Mouse (Mus musculus): Measurements from ENCODE around the gene Sema4b. TPM values are rescaled to one million over a fixed set of nuclear protein-coding genes. Genes with fewer than 3 reads are reported as not detected.

Gene Sema4b
- polyA plus RNA-seq, 1 experiment from 2014 or later = 11.9 TPM

GRCm38 (mm10) chr7:80183466-80183865, 3.2 kb upstream of the Sema4b start:
- Histone ChIP-seq H3K4me2 (no peak overlapping the region), H3K9me3 (ENCODE audit: low read depth, low read length) (no peaks in the 10 kb centered on the region), H3K27me3 (ENCODE audit: insufficient read depth, low read length) (no peaks in the 10 kb centered on the region), H3K4me1 (ENCODE audit: insufficient read depth) (peaks cover 9% of the 10 kb centered on the region; the same call in 1 of the 2 replicates), H3K4me3 (ENCODE audit: low read depth, low read length) (no peak overlapping the region), H3K9ac (no peak overlapping the region), H3K27ac (ENCODE audit: low read depth) (no peak overlapping the region), H3K36me3 (ENCODE audit: insufficient read depth) (no peaks in the 10 kb centered on the region)
- TF ChIP-seq CTCF (IDR thresholded peaks at IDR 0.05; ENCODE audit: low read depth) = no peak
- DNase-seq (no peak), ATAC-seq (ENCODE audit: insufficient read depth) (no peak)
- 88% methylated on average over 1 of the region's 1 CpGs for WGBS

- Histone ChIP-seq H3K4me2 (no peak overlapping the region), H3K27me3 (ENCODE audit: insufficient read depth, low read length) (no peaks in the 10 kb centered on the region), H3K9ac (no peak overlapping the region), H3K36me3 (ENCODE audit: insufficient read depth) (no peaks in the 10 kb centered on the region), H3K4me1 (ENCODE audit: insufficient read depth) (peaks cover 9% of the 10 kb centered on the region; the same call in 1 of the 2 replicates), H3K27ac (ENCODE audit: low read depth) (no peak overlapping the region), H3K9me3 (ENCODE audit: low read depth, low read length) (no peaks in the 10 kb centered on the region), H3K4me3 (ENCODE audit: low read depth, low read length) (no peak overlapping the region)
- ATAC-seq (ENCODE audit: insufficient read depth) (no peak), DNase-seq (no peak)
- 65% methylated on average over 5 of the region's 5 CpGs for WGBS
- no peak for TF ChIP-seq CTCF (IDR thresholded peaks at IDR 0.05; ENCODE audit: low read depth)
Observed at GRCm38 (mm10) chr7:80183969-80184368, 2.7 kb upstream of the Sema4b start.

GRCm38 (mm10) chr7:80184551-80184950, 2.1 kb upstream of the Sema4b start:
- 21% methylated on average over 4 of the region's 4 CpGs for WGBS
- Histone ChIP-seq H3K4me1 (ENCODE audit: insufficient read depth) (peaks cover 9% of the 10 kb centered on the region; the same call in 1 of the 2 replicates), H3K9ac (no peak overlapping the region), H3K27me3 (ENCODE audit: insufficient read depth, low read length) (no peaks in the 10 kb centered on the region), H3K27ac (ENCODE audit: low read depth) (no peak overlapping the region), H3K4me2 (no peak overlapping the region), H3K9me3 (ENCODE audit: low read depth, low read length) (no peaks in the 10 kb centered on the region), H3K36me3 (ENCODE audit: insufficient read depth) (no peaks in the 10 kb centered on the region), H3K4me3 (ENCODE audit: low read depth, low read length) (no peak overlapping the region)
- DNase-seq = no peak
- TF ChIP-seq CTCF (IDR thresholded peaks at IDR 0.05; ENCODE audit: low read depth) = no peak
- ATAC-seq (ENCODE audit: insufficient read depth) = no peak

GRCm38 (mm10) chr7:80184968-80185367, 1.7 kb upstream of the Sema4b start:
- peaks cover 9% of the 10 kb centered on the region; the same call in 1 of the 2 replicates for H3K4me1 ChIP-seq (ENCODE audit: insufficient read depth)
- no peak for TF ChIP-seq CTCF (IDR thresholded peaks at IDR 0.05; ENCODE audit: low read depth)
- no peaks in the 10 kb centered on the region for H3K27me3 ChIP-seq (ENCODE audit: insufficient read depth, low read length)
- WGBS = 56% methylated on average over 6 of the region's 6 CpGs
- H3K27ac ChIP-seq (ENCODE audit: low read depth) = no peak overlapping the region
- H3K36me3 ChIP-seq (ENCODE audit: insufficient read depth) = no peaks in the 10 kb centered on the region
- H3K9ac ChIP-seq = no peak overlapping the region
- no peak overlapping the region for H3K4me2 ChIP-seq
- ATAC-seq (ENCODE audit: insufficient read depth) = no peak
- H3K4me3 ChIP-seq (ENCODE audit: low read depth, low read length) = no peak overlapping the region
- no peaks in the 10 kb centered on the region for H3K9me3 ChIP-seq (ENCODE audit: low read depth, low read length)
- no peak for DNase-seq

GRCm38 (mm10) chr7:80186021-80186420, 620 bp upstream of the Sema4b start:
- H3K27ac ChIP-seq (ENCODE audit: low read depth) = peak overlapping the region; percentile 67; the same call in 1 of the 2 replicates
- H3K9ac ChIP-seq = peak overlapping the region; percentile 54
- peaks cover 9% of the 10 kb centered on the region; the same call in 1 of the 2 replicates for H3K4me1 ChIP-seq (ENCODE audit: insufficient read depth)
- H3K4me2 ChIP-seq = peak overlapping the region; percentile 85
- ATAC-seq (ENCODE audit: insufficient read depth) (no peak; the same call in 1 of the 2 replicates), DNase-seq (no peak)
- H3K36me3 ChIP-seq (ENCODE audit: insufficient read depth) = no peaks in the 10 kb centered on the region
- no peak for TF ChIP-seq CTCF (IDR thresholded peaks at IDR 0.05; ENCODE audit: low read depth)
- peak overlapping the region; percentile 57 for H3K4me3 ChIP-seq (ENCODE audit: low read depth, low read length)
- 10% methylated on average over 8 of the region's 8 CpGs for WGBS
- H3K27me3 ChIP-seq (ENCODE audit: insufficient read depth, low read length) = no peaks in the 10 kb centered on the region
- H3K9me3 ChIP-seq (ENCODE audit: low read depth, low read length) = no peaks in the 10 kb centered on the region

- WGBS = 69% methylated on average over 12 of the region's 12 CpGs
- H3K9me3 ChIP-seq (ENCODE audit: low read depth, low read length) = no peaks in the 10 kb centered on the region
- H3K4me1 ChIP-seq (ENCODE audit: insufficient read depth) = peaks cover 18% of the 10 kb centered on the region
- H3K27me3 ChIP-seq (ENCODE audit: insufficient read depth, low read length) = no peaks in the 10 kb centered on the region
- TF ChIP-seq CTCF (IDR thresholded peaks at IDR 0.05; ENCODE audit: low read depth) = no peak
- DNase-seq (no peak), ATAC-seq (ENCODE audit: insufficient read depth) (no peak)
- no peaks in the 10 kb centered on the region for H3K36me3 ChIP-seq (ENCODE audit: insufficient read depth)
- peak overlapping the region; percentile 85 for H3K4me2 ChIP-seq
- H3K27ac ChIP-seq (ENCODE audit: low read depth) = 0 out of 2 replicates have a peak overlapping the region, but pooled peaks have one; percentile 5
- peak overlapping the region; percentile 54 for H3K9ac ChIP-seq
- peak overlapping the region; percentile 57; the same call in 1 of the 2 replicates for H3K4me3 ChIP-seq (ENCODE audit: low read depth, low read length)
Observed at GRCm38 (mm10) chr7:80187501-80187900, 860 bp downstream of the Sema4b start.

GRCm38 (mm10) chr7:80188579-80189125, 2.0 kb downstream of the Sema4b start:
- Histone ChIP-seq H3K27ac (ENCODE audit: low read depth) (no peak overlapping the region; the same call in 1 of the 2 replicates), H3K4me2 (no peak overlapping the region), H3K9me3 (ENCODE audit: low read depth, low read length) (no peaks in the 10 kb centered on the region), H3K4me3 (ENCODE audit: low read depth, low read length) (no peak overlapping the region), H3K4me1 (ENCODE audit: insufficient read depth) (peaks cover 23% of the 10 kb centered on the region), H3K9ac (no peak overlapping the region), H3K36me3 (ENCODE audit: insufficient read depth) (no peaks in the 10 kb centered on the region), H3K27me3 (ENCODE audit: insufficient read depth, low read length) (no peaks in the 10 kb centered on the region)
- no peak for DNase-seq
- WGBS = 92% methylated on average over 2 of the region's 2 CpGs
- TF ChIP-seq CTCF (IDR thresholded peaks at IDR 0.05; ENCODE audit: low read depth) = no peak
- no peak for ATAC-seq (ENCODE audit: insufficient read depth)
